Mouse (Mus musculus) hindbrain, embryonic 16.5 days (tissue): ENCODE measurements at regions not wholly inside any gene's neighbourhood (a gene's known extent, or its start where the extent isn't known, plus 50 kb on each side); places are given as distances from the start of the nearest gene placed in this dataset.
A peak's percentile ranks its signal among the peaks of the same experiment; 100 is the strongest.

Experiments used
- ATAC-seq: fragments of 200-750 bp; cut with Nextera tagmentation; 2 replicates; pipeline ENCODE4 v1.8.0; 2017; ENCODE audit warnings: moderate TSS enrichment, moderate library complexity
- H3K27ac ChIP-seq: fragments of 300-500 bp; sonication (generic); 2 replicates; pipeline ENCODE4 v1.5.1; 2014; ENCODE audit warnings: low read depth, mild to moderate bottlenecking, control low read depth, low read length, moderate library complexity
- H3K27me3 ChIP-seq: fragments of 300-500 bp; sonication (generic); replicated peaks from 2 replicates; pipeline ENCODE4 v1.6.1; 2014; ENCODE audit warnings: low read length; ENCODE audit not compliant: control insufficient read depth, insufficient read depth
- H3K36me3 ChIP-seq: fragments of 300-500 bp; sonication (generic); 2 replicates; pipeline ENCODE4 v1.6.1; 2014; ENCODE audit warnings: mild to moderate bottlenecking, low read length, moderate library complexity, mixed read lengths; ENCODE audit not compliant: control insufficient read depth, insufficient read depth
- H3K4me1 ChIP-seq: fragments of 300-500 bp; sonication (generic); 2 replicates; pipeline ENCODE4 v1.6.1; 2014; ENCODE audit warnings: low read depth, low read length; ENCODE audit not compliant: control insufficient read depth, insufficient read depth
- H3K4me2 ChIP-seq: fragments of 300-500 bp; sonication (generic); 2 replicates; pipeline ENCODE4 v1.6.1; 2014; ENCODE audit warnings: mild to moderate bottlenecking, low read length, control low read depth, moderate library complexity
- H3K4me3 ChIP-seq: fragments of 300-500 bp; sonication (generic); 2 replicates; pipeline ENCODE4 v1.5.1; 2014; ENCODE audit warnings: mild to moderate bottlenecking, low read length, control low read depth, moderate library complexity
- H3K9ac ChIP-seq: fragments of 300-500 bp; sonication (generic); 2 replicates; pipeline ENCODE4 v1.6.1; 2014; ENCODE audit warnings: low read depth, mild to moderate bottlenecking, control low read depth, low read length, moderate library complexity
- H3K9me3 ChIP-seq: fragments of 300-500 bp; sonication (generic); 2 replicates; pipeline ENCODE4 v1.6.1; 2014; ENCODE audit warnings: mild to moderate bottlenecking, low read length, moderate library complexity; ENCODE audit not compliant: control insufficient read depth
- WGBS: fragments of 180-500 bp; shearing (Covaris S2); extraction: QIAGEN DNeasy Blood & Tissue Kit; methylation state at CpG from one replicate; pipeline ENCODE4 v1.1.7; 2014; 5-methylcytosine and 5-hydroxymethylcytosine counted together

GRCm38 (mm10) chr11:45323766-45324165 lies 528.1 kb upstream of the Clint1 start:
- Histone ChIP-seq H3K27ac (no peak overlapping the region), H3K9ac (no peak overlapping the region), H3K4me2 (no peak overlapping the region), H3K27me3 (no peaks in the 10 kb centered on the region), H3K36me3 (no peaks in the 10 kb centered on the region), H3K4me1 (no peaks in the 10 kb centered on the region), H3K9me3 (no peaks in the 10 kb centered on the region), H3K4me3 (no peak overlapping the region)
- WGBS: 84% methylated on average over 5 of the region's 5 CpGs
- no peak for ATAC-seq

GRCm38 (mm10) chr11:45330319-45330718 lies 521.5 kb upstream of the Clint1 start:
- WGBS: 71% methylated on average over 2 of the region's 2 CpGs
- Histone ChIP-seq H3K4me1 (no peaks in the 10 kb centered on the region), H3K4me2 (no peak overlapping the region), H3K4me3 (no peak overlapping the region), H3K9ac (no peak overlapping the region), H3K9me3 (no peaks in the 10 kb centered on the region), H3K27ac (no peak overlapping the region), H3K36me3 (no peaks in the 10 kb centered on the region), H3K27me3 (no peaks in the 10 kb centered on the region)
- no peak for ATAC-seq

GRCm38 (mm10) chr11:45333756-45334155 lies 518.1 kb upstream of the Clint1 start:
- Histone ChIP-seq H3K4me2 (no peak overlapping the region), H3K36me3 (no peaks in the 10 kb centered on the region), H3K27me3 (no peaks in the 10 kb centered on the region), H3K9ac (no peak overlapping the region), H3K4me3 (no peak overlapping the region), H3K4me1 (no peaks in the 10 kb centered on the region), H3K27ac (no peak overlapping the region), H3K9me3 (no peaks in the 10 kb centered on the region)
- WGBS: 59% methylated on average over 3 of the region's 3 CpGs
- ATAC-seq: no peak

- no peak overlapping the region for H3K27ac ChIP-seq
- H3K4me3 ChIP-seq: no peak overlapping the region
- H3K4me1 ChIP-seq: no peaks in the 10 kb centered on the region
- ATAC-seq: no peak
- H3K27me3 ChIP-seq: no peaks in the 10 kb centered on the region
- H3K4me2 ChIP-seq: no peak overlapping the region
- H3K36me3 ChIP-seq: no peaks in the 10 kb centered on the region
- no peaks in the 10 kb centered on the region for H3K9me3 ChIP-seq
- H3K9ac ChIP-seq: no peak overlapping the region
Observed at GRCm38 (mm10) chr11:45349331-45349730, 502.5 kb upstream of the Clint1 start.

GRCm38 (mm10) chr11:45365343-45365742 lies 486.5 kb upstream of the Clint1 start:
- H3K9ac ChIP-seq: no peak overlapping the region
- no peaks in the 10 kb centered on the region for H3K36me3 ChIP-seq
- no peak overlapping the region for H3K4me3 ChIP-seq
- H3K4me2 ChIP-seq: no peak overlapping the region
- ATAC-seq: no peak
- H3K4me1 ChIP-seq: no peaks in the 10 kb centered on the region
- no peak overlapping the region for H3K27ac ChIP-seq
- H3K9me3 ChIP-seq: no peaks in the 10 kb centered on the region
- H3K27me3 ChIP-seq: no peaks in the 10 kb centered on the region
- WGBS: 95% methylated on average over 3 of the region's 3 CpGs

GRCm38 (mm10) chr11:45389243-45390146 lies 462.4 kb upstream of the Clint1 start:
- Histone ChIP-seq H3K4me3 (no peak overlapping the region), H3K36me3 (no peaks in the 10 kb centered on the region), H3K9ac (0 out of 2 replicates have a peak overlapping the region, but pooled peaks have one; percentile 6), H3K27ac (peak overlapping the region; percentile 61), H3K27me3 (no peaks in the 10 kb centered on the region), H3K4me2 (no peak overlapping the region), H3K4me1 (peaks cover 2% of the 10 kb centered on the region), H3K9me3 (no peaks in the 10 kb centered on the region)
- 56% methylated on average over 11 of the region's 11 CpGs for WGBS
- ATAC-seq: peak; percentile 81

GRCm38 (mm10) chr11:45396009-45396408 lies 455.8 kb upstream of the Clint1 start:
- no peak overlapping the region for H3K9ac ChIP-seq
- no peak overlapping the region for H3K4me2 ChIP-seq
- no peak overlapping the region for H3K27ac ChIP-seq
- H3K27me3 ChIP-seq: no peaks in the 10 kb centered on the region
- H3K4me3 ChIP-seq: no peak overlapping the region
- no peaks in the 10 kb centered on the region for H3K36me3 ChIP-seq
- no peaks in the 10 kb centered on the region for H3K9me3 ChIP-seq
- WGBS: 13% methylated on average over 3 of the region's 3 CpGs
- 0 out of 2 replicates have a peak, but pooled peaks have one; percentile 52 for ATAC-seq
- no peaks in the 10 kb centered on the region for H3K4me1 ChIP-seq

GRCm38 (mm10) chr11:45398188-45398587 lies 453.7 kb upstream of the Clint1 start:
- no peaks in the 10 kb centered on the region for H3K27me3 ChIP-seq
- no peaks in the 10 kb centered on the region for H3K9me3 ChIP-seq
- no peak overlapping the region for H3K9ac ChIP-seq
- no peak overlapping the region for H3K4me3 ChIP-seq
- WGBS: 49% methylated on average over 6 of the region's 6 CpGs
- no peaks in the 10 kb centered on the region for H3K4me1 ChIP-seq
- H3K4me2 ChIP-seq: no peak overlapping the region
- no peak overlapping the region for H3K27ac ChIP-seq
- 0 out of 2 replicates have a peak, but pooled peaks have one; percentile 6 for ATAC-seq
- H3K36me3 ChIP-seq: no peaks in the 10 kb centered on the region

- 60% methylated on average over 10 of the region's 10 CpGs for WGBS
Observed at GRCm38 (mm10) chr11:45404377-45405029, 447.3 kb upstream of the Clint1 start.

More at GRCm38 (mm10) chr11:45404377-45405029, 447.3 kb upstream of the Clint1 start:
- Histone ChIP-seq H3K4me2 (no peak overlapping the region), H3K9me3 (no peaks in the 10 kb centered on the region), H3K36me3 (no peaks in the 10 kb centered on the region), H3K9ac (no peak overlapping the region), H3K27me3 (no peaks in the 10 kb centered on the region), H3K4me1 (no peaks in the 10 kb centered on the region), H3K4me3 (no peak overlapping the region), H3K27ac (no peak overlapping the region)
- peak; percentile 61 for ATAC-seq
